Mouse (Mus musculus) lung, postnatal 0 days (tissue): ENCODE measurements around the gene Hspa12a.
A peak's percentile ranks its signal among the peaks of the same experiment; 100 is the strongest.

Experiments
- CTCF ChIP-seq: IDR thresholded peaks from 2 replicates; pipeline ENCODE4 v1.5.1; 2016; ENCODE audit warnings: antibody characterized with exemption, mild to moderate bottlenecking
- EP300 ChIP-seq: IDR thresholded peaks from 2 replicates; pipeline ENCODE4 v1.6.1; 2016; ENCODE audit warnings: antibody characterized with exemption, mild to moderate bottlenecking, control low read depth

DNA sequence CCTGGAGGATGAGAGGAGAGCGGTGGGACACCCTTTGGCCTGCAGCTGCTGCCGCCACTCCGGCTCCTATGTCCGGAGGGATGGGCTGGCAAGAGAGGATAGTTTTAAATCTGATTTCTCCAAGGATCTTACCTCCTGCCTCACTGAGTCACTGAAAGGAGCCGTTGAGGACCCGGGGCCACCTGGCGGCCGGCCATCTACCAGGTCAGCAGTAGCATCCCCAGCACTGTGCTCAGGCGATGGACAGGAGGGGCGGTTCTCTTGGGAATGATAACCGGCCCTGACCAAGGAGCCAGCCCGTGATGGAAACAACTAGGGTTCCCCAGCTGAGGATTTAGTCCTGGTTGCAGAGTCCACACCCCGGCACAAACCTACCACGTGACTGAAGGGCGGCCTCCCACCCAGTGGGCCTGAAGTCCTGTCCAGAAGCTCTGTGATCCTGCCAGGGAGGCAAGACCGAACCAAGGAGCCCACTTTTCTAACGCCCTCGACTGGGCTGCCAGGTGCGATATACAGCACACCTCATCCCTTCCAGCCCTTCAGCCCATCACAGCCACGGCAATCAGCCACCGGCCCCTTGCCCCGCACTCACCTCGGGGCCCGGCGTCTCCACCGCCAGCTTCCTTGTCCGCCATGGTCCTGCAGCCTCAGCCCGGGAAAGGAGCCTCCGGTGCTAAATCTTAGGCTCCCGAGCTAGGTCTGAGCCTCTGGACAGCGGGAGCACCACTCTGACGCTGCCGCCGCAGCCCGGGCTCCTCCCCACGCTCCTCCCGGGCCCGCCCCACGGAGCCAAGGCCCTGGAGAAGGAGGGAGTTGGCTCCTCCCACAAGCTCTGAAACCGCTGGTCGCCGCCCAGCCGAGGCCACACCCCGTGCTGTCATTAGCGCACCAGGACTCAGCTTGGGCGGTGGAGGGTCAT, 82.9 kb downstream of the Hspa12a start:
- TF ChIP-seq CTCF (peak; percentile 17; the same call in 1 of the 2 replicates), EP300 (no peak)
